Mouse (Mus musculus) embryonic facial prominence, embryonic 14.5 days (tissue): ENCODE results near the gene Apba2. TPM values are rescaled to one million over a fixed set of nuclear protein-coding genes. Genes with fewer than 3 reads are reported as not detected.

Source experiments
- ATAC-seq: fragments of 200-750 bp; cut with Nextera tagmentation; 2 replicates; pipeline ENCODE4 v1.8.0; 2017; ENCODE audit warnings: low read depth, moderate number of reproducible peaks, moderate TSS enrichment
- DNase-seq: peaks from one replicate; pipeline ENCODE4 v3.0.0-alpha.2; 2015; ENCODE audit warnings: low spot score
- H3K27ac ChIP-seq: fragments of 300-500 bp; sonication (generic); replicated peaks from 2 replicates; pipeline ENCODE4 v1.5.1; 2014; ENCODE audit warnings: low read depth, mild to moderate bottlenecking, low read length, moderate library complexity
- H3K27me3 ChIP-seq: fragments of 300-500 bp; sonication (generic); replicated peaks from 2 replicates; pipeline ENCODE4 v1.6.1; 2014; ENCODE audit warnings: low read length; ENCODE audit not compliant: control insufficient read depth, insufficient read depth
- H3K36me3 ChIP-seq: fragments of 300-500 bp; sonication (generic); 2 replicates; pipeline ENCODE4 v1.6.1; 2014; ENCODE audit warnings: low read length, mixed read lengths; ENCODE audit not compliant: control insufficient read depth, insufficient read depth
- H3K4me1 ChIP-seq: fragments of 300-500 bp; sonication (generic); 2 replicates; pipeline ENCODE4 v1.6.1; 2014; ENCODE audit warnings: antibody characterized with exemption, low read length; ENCODE audit not compliant: control insufficient read depth, insufficient read depth
- H3K4me2 ChIP-seq: fragments of 300-500 bp; sonication (generic); 2 replicates; pipeline ENCODE4 v1.6.1; 2014; ENCODE audit warnings: low read depth, mild to moderate bottlenecking, low read length, moderate library complexity, mixed read lengths
- H3K4me3 ChIP-seq: fragments of 300-500 bp; sonication (generic); 2 replicates; pipeline ENCODE4 v1.5.1; 2014; ENCODE audit warnings: low read depth, mild to moderate bottlenecking, low read length
- H3K9ac ChIP-seq: fragments of 300-500 bp; sonication (generic); 2 replicates; pipeline ENCODE4 v1.6.1; 2014; ENCODE audit warnings: low read depth, mild to moderate bottlenecking, low read length, moderate library complexity, mixed read lengths
- H3K9me3 ChIP-seq: fragments of 300-500 bp; sonication (generic); 2 replicates; pipeline ENCODE4 v1.6.1; 2016; ENCODE audit warnings: low read length; ENCODE audit not compliant: control insufficient read depth
- WGBS: fragments of 180-500 bp; shearing (Covaris S2); extraction: QIAGEN DNeasy Blood & Tissue Kit; methylation state at CpG from one replicate; pipeline ENCODE4 v1.1.7; 2014; 5-methylcytosine and 5-hydroxymethylcytosine counted together
- polyA plus RNA-seq: library from polyadenylated mRNA; unstranded; fragments of >200 nt; fragmentation: Nextera tagmentation; extraction: Ambion mirVana; gene quantifications from 2 replicates; pipeline ENCODE4 v1.2.1, GENCODE M21; 2014

The Apba2 gene
- polyA plus RNA-seq, 1 experiment from 2014 or later = 9.0 TPM

DNA sequence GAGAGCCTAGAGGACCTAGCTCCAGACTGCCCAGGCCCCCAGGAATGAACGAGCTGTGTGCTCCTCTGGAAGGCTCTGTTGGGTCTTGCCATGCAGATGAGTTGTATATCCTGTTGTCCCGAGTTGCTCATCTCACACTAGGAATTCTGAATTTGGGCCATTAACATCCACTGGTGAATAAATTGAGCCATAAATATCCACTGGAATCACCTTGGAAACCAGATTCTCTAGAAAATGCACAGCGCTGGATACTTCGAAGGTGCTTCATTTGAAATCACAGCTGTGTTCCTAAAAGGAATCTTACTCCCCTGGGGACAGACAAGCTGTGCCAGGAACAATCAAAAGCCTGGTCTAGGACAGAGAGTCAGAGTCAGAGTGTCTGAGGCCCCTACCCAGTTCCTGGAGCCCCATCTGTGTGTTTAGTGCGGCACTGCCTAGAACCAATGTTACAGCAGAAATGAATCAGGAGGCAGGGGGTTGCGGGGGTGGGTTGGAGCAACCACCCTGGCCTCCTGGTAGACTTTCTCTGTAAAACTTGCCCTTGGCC lies 196.4 kb downstream of the Apba2 start:
- Histone ChIP-seq H3K4me2 (no peak overlapping the region), H3K9me3 (no peaks in the 10 kb centered on the region), H3K9ac (no peak overlapping the region), H3K4me1 (no peaks in the 10 kb centered on the region), H3K27ac (no peak overlapping the region), H3K27me3 (no peaks in the 10 kb centered on the region), H3K4me3 (no peak overlapping the region), H3K36me3 (no peaks in the 10 kb centered on the region)
- ATAC-seq (no peak), DNase-seq (no peak)
- 86% methylated on average over 6 of the region's 6 CpGs for whole genome bisulfite sequencing

DNA sequence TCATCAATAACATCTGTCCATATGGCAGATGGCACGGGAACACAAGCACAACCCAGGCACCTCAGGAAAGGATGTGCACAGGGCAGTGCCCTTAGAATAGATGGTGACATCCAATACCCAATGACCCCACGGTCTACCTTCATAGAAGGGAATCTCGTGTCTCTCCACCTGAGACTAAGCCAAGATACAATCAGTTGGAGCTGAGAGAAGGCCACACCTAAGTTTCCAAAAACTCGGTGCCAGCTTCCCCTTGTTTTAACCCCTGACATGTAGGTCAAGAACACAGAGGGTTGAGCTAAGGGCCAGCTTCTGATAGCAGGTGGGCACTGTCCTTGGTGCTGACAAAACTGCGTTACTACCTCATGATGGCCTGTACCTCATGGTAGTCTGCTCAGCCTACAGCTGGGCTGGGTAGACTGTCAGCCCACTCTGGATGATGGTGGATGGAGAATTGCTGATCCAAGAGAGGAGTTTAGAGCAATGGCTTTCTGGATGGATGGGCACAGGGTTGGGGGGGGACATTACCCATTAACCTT lies 202.6 kb downstream of the Apba2 start:
- ATAC-seq = no peak
- H3K27ac ChIP-seq = no peak overlapping the region
- H3K4me3 ChIP-seq = no peak overlapping the region
- H3K9ac ChIP-seq = no peak overlapping the region
- no peak overlapping the region for H3K4me2 ChIP-seq
- no peak for DNase-seq
- no peaks in the 10 kb centered on the region for H3K36me3 ChIP-seq
- H3K4me1 ChIP-seq = no peaks in the 10 kb centered on the region
- no peaks in the 10 kb centered on the region for H3K27me3 ChIP-seq
- WGBS = 63% methylated on average over 5 of the region's 5 CpGs
- H3K9me3 ChIP-seq = no peaks in the 10 kb centered on the region

DNA sequence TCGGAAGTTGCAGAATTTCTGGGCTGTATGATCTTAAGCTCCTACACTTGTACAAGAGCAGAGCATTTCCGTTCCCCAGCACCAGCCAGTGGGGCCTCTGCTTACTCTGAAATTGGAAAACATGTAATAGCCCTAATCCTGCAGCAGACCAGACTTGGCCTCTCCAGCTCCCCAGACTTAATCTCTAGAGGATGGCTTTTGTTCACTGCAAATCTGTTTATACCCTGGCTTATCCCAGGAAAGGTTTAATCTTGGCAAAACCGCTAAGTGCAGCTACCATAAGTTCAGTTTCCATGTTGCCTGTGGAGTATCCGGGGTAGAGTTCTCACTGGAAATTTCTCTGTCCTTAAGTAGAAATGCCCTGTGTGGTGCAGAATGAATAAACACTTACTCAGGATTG lies 206.7 kb downstream of the Apba2 start:
- no peak for DNase-seq
- Histone ChIP-seq H3K4me1 (no peaks in the 10 kb centered on the region), H3K9ac (no peak overlapping the region), H3K27ac (no peak overlapping the region), H3K9me3 (no peaks in the 10 kb centered on the region), H3K27me3 (no peaks in the 10 kb centered on the region), H3K4me3 (no peak overlapping the region), H3K36me3 (no peaks in the 10 kb centered on the region), H3K4me2 (no peak overlapping the region)
- no peak for ATAC-seq
- WGBS = 82% methylated on average over 4 of the region's 4 CpGs

DNA sequence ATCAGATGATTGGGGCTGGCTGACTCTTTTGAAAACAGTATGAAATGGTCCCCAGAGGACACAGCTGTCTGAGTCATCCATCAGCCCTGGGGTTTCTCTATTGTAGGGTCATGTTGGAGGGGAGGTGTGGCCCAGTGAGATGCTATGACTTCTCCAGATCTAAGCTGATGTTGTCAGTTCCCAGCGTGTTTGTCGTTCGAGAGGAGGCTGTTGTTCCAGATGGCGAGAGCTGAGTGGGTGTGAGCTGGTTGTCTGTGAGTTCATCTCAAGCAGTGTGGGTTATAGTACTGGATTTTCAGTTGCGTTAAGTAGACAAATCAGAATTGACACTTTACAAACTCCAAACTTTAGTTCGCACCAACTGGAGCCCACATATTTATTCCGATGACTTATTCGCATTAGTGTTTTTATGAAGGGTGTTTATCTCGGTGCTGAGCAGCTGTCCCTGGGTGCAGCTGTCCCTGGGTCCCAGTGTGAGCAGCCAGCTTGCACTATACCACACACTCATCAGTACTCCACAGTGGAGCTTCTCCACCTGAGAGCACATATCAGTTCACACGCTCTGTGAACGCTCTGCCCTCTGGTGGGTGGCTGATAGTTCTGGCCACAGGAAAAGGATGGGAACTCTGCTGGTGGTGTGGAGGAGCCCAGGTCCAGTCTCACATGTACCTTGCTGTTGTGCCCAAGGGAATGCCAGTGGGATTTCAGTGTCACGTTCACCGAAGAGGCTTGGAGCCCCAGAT lies 208.2 kb downstream of the Apba2 start:
- Histone ChIP-seq H3K4me1 (no peaks in the 10 kb centered on the region), H3K27me3 (no peaks in the 10 kb centered on the region), H3K9ac (no peak overlapping the region), H3K9me3 (no peaks in the 10 kb centered on the region), H3K36me3 (no peaks in the 10 kb centered on the region), H3K27ac (no peak overlapping the region), H3K4me3 (no peak overlapping the region), H3K4me2 (no peak overlapping the region)
- 77% methylated on average over 13 of the region's 13 CpGs for WGBS
- ATAC-seq (no peak; the same call in 1 of the 2 replicates), DNase-seq (peak; percentile 24)

DNA sequence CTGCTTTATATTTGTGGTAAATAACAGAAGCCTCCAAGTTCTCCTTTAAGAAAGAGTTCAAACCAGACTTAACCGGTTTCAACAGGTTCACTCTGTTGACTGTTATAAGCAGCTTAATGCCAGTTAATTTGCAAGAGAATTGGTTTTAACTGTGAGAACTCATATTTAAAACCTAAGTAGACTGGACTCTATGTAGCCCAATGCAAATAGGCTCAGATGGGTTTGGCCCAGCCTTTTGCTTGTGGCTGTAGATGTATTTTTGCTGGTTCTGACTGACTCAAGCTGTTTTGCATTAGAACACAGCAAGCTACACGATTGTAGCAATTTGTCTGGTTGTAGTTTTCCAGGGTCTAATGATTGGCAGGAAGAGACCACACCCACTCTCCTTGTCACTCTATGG lies 214.8 kb downstream of the Apba2 start:
- Histone ChIP-seq H3K36me3 (no peaks in the 10 kb centered on the region), H3K4me3 (no peak overlapping the region), H3K27ac (no peak overlapping the region), H3K9me3 (no peaks in the 10 kb centered on the region), H3K4me1 (no peaks in the 10 kb centered on the region), H3K4me2 (no peak overlapping the region), H3K9ac (no peak overlapping the region), H3K27me3 (no peaks in the 10 kb centered on the region)
- WGBS = 64% methylated on average over 2 of the region's 2 CpGs
- no peak for DNase-seq
- ATAC-seq = no peak

DNA sequence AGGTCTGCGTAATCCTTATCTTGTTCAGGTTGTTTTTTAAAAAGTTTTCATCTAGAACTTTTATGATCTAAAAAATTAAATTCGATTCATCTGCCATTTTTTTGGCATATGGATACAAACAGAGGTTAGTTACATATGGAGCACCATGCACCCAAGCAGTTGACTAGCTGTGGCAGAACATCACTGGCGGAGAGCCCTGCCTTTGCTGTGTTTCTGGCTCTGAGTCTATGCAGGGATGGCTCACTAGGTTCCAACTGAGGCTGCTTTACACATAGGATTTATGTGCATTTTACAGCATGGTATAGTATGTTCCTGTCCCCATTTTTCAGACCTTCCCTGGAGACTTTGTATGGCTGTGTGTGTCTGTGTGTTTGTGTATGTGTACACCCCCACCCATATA lies 221.8 kb downstream of the Apba2 start:
- Histone ChIP-seq H3K27me3 (no peaks in the 10 kb centered on the region), H3K27ac (no peak overlapping the region), H3K36me3 (no peaks in the 10 kb centered on the region), H3K4me2 (no peak overlapping the region), H3K9ac (no peak overlapping the region), H3K4me1 (no peaks in the 10 kb centered on the region), H3K9me3 (no peaks in the 10 kb centered on the region), H3K4me3 (no peak overlapping the region)
- ATAC-seq = no peak
- no peak for DNase-seq
- WGBS = 86% methylated on average over 3 of the region's 3 CpGs

DNA sequence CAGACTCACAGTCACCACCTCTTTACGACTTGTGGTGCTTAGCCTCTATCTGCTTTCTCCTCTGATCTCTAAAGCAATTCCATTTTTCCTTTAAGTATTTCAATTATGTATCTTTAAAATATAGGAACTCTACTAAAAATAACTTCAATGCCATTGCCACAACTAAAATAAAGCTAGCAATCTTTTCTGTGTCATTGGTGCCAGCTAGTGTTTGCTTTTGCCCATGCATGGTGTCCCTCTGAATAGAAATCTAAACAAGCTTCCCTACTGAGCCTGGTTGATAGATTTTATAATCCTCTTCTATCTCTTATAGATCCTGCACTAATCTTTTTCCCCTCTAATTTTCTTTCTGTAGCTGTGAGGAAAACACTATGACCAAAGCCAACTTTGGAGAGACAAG lies 222.9 kb downstream of the Apba2 start:
- Histone ChIP-seq H3K36me3 (no peaks in the 10 kb centered on the region), H3K4me1 (no peaks in the 10 kb centered on the region), H3K4me3 (no peak overlapping the region), H3K9me3 (no peaks in the 10 kb centered on the region), H3K9ac (no peak overlapping the region), H3K27me3 (no peaks in the 10 kb centered on the region), H3K27ac (no peak overlapping the region), H3K4me2 (no peak overlapping the region)
- WGBS = 87% methylated on average over 1 of the region's 1 CpGs
- no peak for ATAC-seq
- DNase-seq = no peak

DNA sequence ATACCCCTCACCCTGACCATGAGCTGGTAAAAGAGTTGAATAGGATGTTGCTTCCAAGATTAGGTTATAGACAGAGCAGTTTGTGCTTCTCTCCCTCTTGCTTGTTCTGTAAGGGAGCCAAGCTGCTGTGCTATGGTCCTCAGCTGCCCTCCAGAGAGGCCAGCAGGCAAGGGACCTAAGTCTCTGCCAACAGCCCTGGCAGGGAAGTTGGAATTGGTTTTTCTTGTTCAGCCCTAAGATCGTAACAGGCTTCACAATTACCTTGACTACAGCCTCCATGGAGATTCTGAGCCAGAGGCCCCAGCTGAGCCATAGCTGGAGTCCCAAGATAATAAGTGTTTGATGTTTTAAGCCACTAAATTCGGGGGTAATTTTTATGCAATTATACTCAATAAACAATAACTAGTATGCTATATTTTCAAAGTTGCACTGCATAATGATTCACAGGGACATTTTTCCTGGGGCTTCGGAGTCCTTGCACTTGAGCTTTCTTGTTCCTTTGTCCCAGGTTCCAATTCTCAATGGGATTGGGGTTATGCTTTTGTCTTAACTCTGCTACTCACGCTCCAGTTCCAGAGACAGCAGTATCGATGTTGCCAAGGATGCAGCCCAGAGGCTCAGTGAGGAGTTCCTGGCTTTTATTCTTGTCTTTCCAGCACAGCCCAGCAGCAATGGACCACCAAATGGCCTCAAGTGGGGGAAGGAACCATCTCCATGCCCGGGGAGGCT lies 224.6 kb downstream of the Apba2 start:
- H3K4me1 ChIP-seq = no peaks in the 10 kb centered on the region
- H3K9me3 ChIP-seq = no peaks in the 10 kb centered on the region
- no peak overlapping the region for H3K4me3 ChIP-seq
- H3K4me2 ChIP-seq = no peak overlapping the region
- DNase-seq (peak; percentile 22), ATAC-seq (0 out of 2 replicates have a peak, but pooled peaks have one; percentile 45)
- H3K9ac ChIP-seq = no peak overlapping the region
- no peaks in the 10 kb centered on the region for H3K27me3 ChIP-seq
- 62% methylated on average over 6 of the region's 6 CpGs for WGBS
- no peak overlapping the region for H3K27ac ChIP-seq
- H3K36me3 ChIP-seq = no peaks in the 10 kb centered on the region
